Mouse (Mus musculus): ENCODE measurements around the gene Cdh20. TPM values are rescaled to one million over a fixed set of nuclear protein-coding genes. Genes with fewer than 3 reads are reported as not detected.

The Cdh20 gene
- polyA plus RNA-seq, 1 experiment from 2014 or later = 0.17 TPM

DNA sequence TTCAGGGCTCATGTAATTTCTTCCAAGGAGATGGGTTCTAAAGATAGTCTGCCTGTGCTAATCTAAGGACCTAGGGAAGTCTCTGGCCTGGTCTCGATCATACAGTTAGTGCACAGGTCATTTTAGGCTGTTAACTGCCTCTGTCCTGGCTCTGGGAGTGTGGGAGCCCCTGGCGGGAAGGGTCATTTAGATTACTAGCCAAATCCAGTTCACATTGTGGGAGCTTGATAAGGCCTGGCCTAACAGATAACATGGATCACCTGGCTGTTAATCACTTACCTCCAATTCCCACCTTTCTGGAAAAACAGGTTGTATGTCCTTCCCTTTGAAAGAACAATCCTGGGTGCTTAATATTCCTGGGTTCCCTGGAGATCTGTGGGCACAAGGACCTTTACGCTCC, 193.3 kb downstream of the Cdh20 start:
- Histone ChIP-seq H3K27ac (replicated peaks; ENCODE audit: low read depth, low read length) (no peak overlapping the region), H3K9me3 (replicated peaks; ENCODE audit: control insufficient read depth, low read length) (no peaks in the 10 kb centered on the region), H3K4me3 (ENCODE audit: low read depth, low read length) (no peak overlapping the region), H3K9ac (replicated peaks; ENCODE audit: low read length) (no peak overlapping the region), H3K4me1 (ENCODE audit: control insufficient read depth, insufficient read depth, low read length) (no peaks in the 10 kb centered on the region), H3K36me3 (replicated peaks; ENCODE audit: control insufficient read depth, insufficient read depth, low read depth, low read length) (no peaks in the 10 kb centered on the region), H3K27me3 (ENCODE audit: control insufficient read depth, insufficient read depth, low read length) (no peaks in the 10 kb centered on the region), H3K4me2 (ENCODE audit: low read depth, low read length) (no peak overlapping the region)
- 85% methylated on average over 3 of the region's 3 CpGs for WGBS
- DNase-seq (ENCODE audit: low spot score) (no peak), ATAC-seq (replicated peaks; ENCODE audit: insufficient number of reproducible peaks, low FRiP score, low TSS enrichment, low read depth) (no peak)

- no peak overlapping the region for H3K27ac ChIP-seq (replicated peaks; ENCODE audit: low read depth, low read length)
- no peaks in the 10 kb centered on the region for H3K27me3 ChIP-seq (ENCODE audit: control insufficient read depth, insufficient read depth, low read length)
- no peak overlapping the region for H3K4me3 ChIP-seq (ENCODE audit: low read depth, low read length)
- 82% methylated on average over 4 of the region's 4 CpGs for WGBS
- DNase-seq (ENCODE audit: low spot score) (no peak), ATAC-seq (replicated peaks; ENCODE audit: insufficient number of reproducible peaks, low FRiP score, low TSS enrichment, low read depth) (no peak)
- H3K4me2 ChIP-seq (ENCODE audit: low read depth, low read length) = no peak overlapping the region
- no peaks in the 10 kb centered on the region for H3K36me3 ChIP-seq (replicated peaks; ENCODE audit: control insufficient read depth, insufficient read depth, low read depth, low read length)
- H3K9ac ChIP-seq (replicated peaks; ENCODE audit: low read length) = no peak overlapping the region
- no peaks in the 10 kb centered on the region for H3K4me1 ChIP-seq (ENCODE audit: control insufficient read depth, insufficient read depth, low read length)
- no peaks in the 10 kb centered on the region for H3K9me3 ChIP-seq (replicated peaks; ENCODE audit: control insufficient read depth, low read length)
Measured at GRCm38 (mm10) chr1:104962257-104962656, 193.9 kb downstream of the Cdh20 start.

DNA sequence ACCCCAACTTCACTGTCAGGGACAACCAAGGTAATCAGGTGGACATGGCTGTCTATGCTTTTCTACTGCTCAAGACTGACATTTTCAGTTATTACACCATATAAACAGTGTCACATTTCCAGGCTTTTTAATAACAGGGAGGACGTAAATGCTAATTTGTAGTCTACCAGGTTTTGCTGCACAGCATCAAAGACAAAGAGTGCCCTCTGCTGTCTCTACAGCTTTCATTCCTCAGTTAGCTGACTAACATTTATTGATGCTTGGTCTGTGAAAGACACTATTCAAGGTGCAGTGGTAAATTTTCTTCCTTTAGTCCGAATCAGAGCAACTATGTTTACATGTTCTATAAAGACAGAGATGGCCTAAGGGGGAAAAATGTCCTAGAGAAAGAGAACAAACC, 210.7 kb downstream of the Cdh20 start:
- Histone ChIP-seq H3K4me1 (ENCODE audit: control insufficient read depth, insufficient read depth, low read length) (no peaks in the 10 kb centered on the region), H3K27ac (replicated peaks; ENCODE audit: low read depth, low read length) (no peak overlapping the region), H3K27me3 (ENCODE audit: control insufficient read depth, insufficient read depth, low read length) (no peaks in the 10 kb centered on the region), H3K4me3 (ENCODE audit: low read depth, low read length) (no peak overlapping the region), H3K4me2 (ENCODE audit: low read depth, low read length) (no peak overlapping the region), H3K9me3 (replicated peaks; ENCODE audit: control insufficient read depth, low read length) (no peaks in the 10 kb centered on the region), H3K9ac (replicated peaks; ENCODE audit: low read length) (no peak overlapping the region), H3K36me3 (replicated peaks; ENCODE audit: control insufficient read depth, insufficient read depth, low read depth, low read length) (no peaks in the 10 kb centered on the region)
- 42% methylated on average over 2 of the region's 2 CpGs for WGBS
- no peak for ATAC-seq (replicated peaks; ENCODE audit: insufficient number of reproducible peaks, low FRiP score, low TSS enrichment, low read depth)
- DNase-seq (ENCODE audit: low spot score) = peak; percentile 26

GRCm38 (mm10) chr1:104980273-104980672, 211.9 kb downstream of the Cdh20 start:
- no peaks in the 10 kb centered on the region for H3K9me3 ChIP-seq (replicated peaks; ENCODE audit: control insufficient read depth, low read length)
- no peak overlapping the region for H3K27ac ChIP-seq (replicated peaks; ENCODE audit: low read depth, low read length)
- H3K9ac ChIP-seq (replicated peaks; ENCODE audit: low read length) = no peak overlapping the region
- no peak for ATAC-seq (replicated peaks; ENCODE audit: insufficient number of reproducible peaks, low FRiP score, low TSS enrichment, low read depth)
- H3K27me3 ChIP-seq (ENCODE audit: control insufficient read depth, insufficient read depth, low read length) = no peaks in the 10 kb centered on the region
- DNase-seq (ENCODE audit: low spot score) = no peak
- H3K36me3 ChIP-seq (replicated peaks; ENCODE audit: control insufficient read depth, insufficient read depth, low read depth, low read length) = no peaks in the 10 kb centered on the region
- no peak overlapping the region for H3K4me3 ChIP-seq (ENCODE audit: low read depth, low read length)
- H3K4me2 ChIP-seq (ENCODE audit: low read depth, low read length) = no peak overlapping the region
- H3K4me1 ChIP-seq (ENCODE audit: control insufficient read depth, insufficient read depth, low read length) = no peaks in the 10 kb centered on the region
- WGBS = 72% methylated on average over 1 of the region's 1 CpGs

GRCm38 (mm10) chr1:104986222-104986973, 218.1 kb downstream of the Cdh20 start:
- 34% methylated on average over 5 of the region's 5 CpGs for WGBS
- Histone ChIP-seq H3K27me3 (ENCODE audit: control insufficient read depth, insufficient read depth, low read length) (no peaks in the 10 kb centered on the region), H3K9ac (replicated peaks; ENCODE audit: low read length) (no peak overlapping the region), H3K4me2 (ENCODE audit: low read depth, low read length) (no peak overlapping the region), H3K4me3 (ENCODE audit: low read depth, low read length) (no peak overlapping the region), H3K27ac (replicated peaks; ENCODE audit: low read depth, low read length) (no peak overlapping the region), H3K36me3 (replicated peaks; ENCODE audit: control insufficient read depth, insufficient read depth, low read depth, low read length) (no peaks in the 10 kb centered on the region), H3K9me3 (replicated peaks; ENCODE audit: control insufficient read depth, low read length) (no peaks in the 10 kb centered on the region), H3K4me1 (ENCODE audit: control insufficient read depth, insufficient read depth, low read length) (no peaks in the 10 kb centered on the region)
- peak; percentile 90 for DNase-seq (ENCODE audit: low spot score)
- no peak for ATAC-seq (replicated peaks; ENCODE audit: insufficient number of reproducible peaks, low FRiP score, low TSS enrichment, low read depth)

DNA sequence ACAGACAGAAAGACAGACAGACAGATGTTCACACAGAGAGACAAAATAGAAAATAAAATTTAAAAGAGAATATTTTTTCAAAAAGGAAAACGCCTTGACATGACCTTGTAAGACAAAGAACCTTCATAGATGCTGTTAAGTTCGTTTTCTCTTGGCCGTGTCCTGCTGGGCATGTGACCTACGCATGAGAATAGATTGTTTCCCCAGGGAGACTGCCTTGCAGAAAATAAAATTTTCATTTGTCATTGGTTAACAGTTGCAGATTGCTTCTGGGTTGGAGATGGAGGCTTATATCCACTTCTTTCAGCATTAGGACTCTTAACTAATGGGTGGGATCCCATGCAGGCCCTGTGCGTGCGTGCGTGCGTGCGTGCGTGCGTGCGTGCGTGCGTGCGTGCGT, 219.2 kb downstream of the Cdh20 start:
- no peak overlapping the region for H3K4me2 ChIP-seq (ENCODE audit: low read depth, low read length)
- H3K27ac ChIP-seq (replicated peaks; ENCODE audit: low read depth, low read length) = no peak overlapping the region
- H3K9me3 ChIP-seq (replicated peaks; ENCODE audit: control insufficient read depth, low read length) = no peaks in the 10 kb centered on the region
- no peak for DNase-seq (ENCODE audit: low spot score)
- H3K27me3 ChIP-seq (ENCODE audit: control insufficient read depth, insufficient read depth, low read length) = no peaks in the 10 kb centered on the region
- H3K4me3 ChIP-seq (ENCODE audit: low read depth, low read length) = no peak overlapping the region
- no peaks in the 10 kb centered on the region for H3K36me3 ChIP-seq (replicated peaks; ENCODE audit: control insufficient read depth, insufficient read depth, low read depth, low read length)
- WGBS = 88% methylated on average over 16 of the region's 16 CpGs
- no peaks in the 10 kb centered on the region for H3K4me1 ChIP-seq (ENCODE audit: control insufficient read depth, insufficient read depth, low read length)
- ATAC-seq (replicated peaks; ENCODE audit: insufficient number of reproducible peaks, low FRiP score, low TSS enrichment, low read depth) = no peak
- H3K9ac ChIP-seq (replicated peaks; ENCODE audit: low read length) = no peak overlapping the region

- Histone ChIP-seq H3K4me2 (ENCODE audit: low read depth, low read length) (no peak overlapping the region), H3K4me1 (ENCODE audit: control insufficient read depth, insufficient read depth, low read length) (no peaks in the 10 kb centered on the region), H3K27me3 (ENCODE audit: control insufficient read depth, insufficient read depth, low read length) (no peaks in the 10 kb centered on the region), H3K36me3 (replicated peaks; ENCODE audit: control insufficient read depth, insufficient read depth, low read depth, low read length) (no peaks in the 10 kb centered on the region), H3K9ac (replicated peaks; ENCODE audit: low read length) (no peak overlapping the region), H3K27ac (replicated peaks; ENCODE audit: low read depth, low read length) (no peak overlapping the region), H3K4me3 (ENCODE audit: low read depth, low read length) (no peak overlapping the region), H3K9me3 (replicated peaks; ENCODE audit: control insufficient read depth, low read length) (no peaks in the 10 kb centered on the region)
- ATAC-seq (replicated peaks; ENCODE audit: insufficient number of reproducible peaks, low FRiP score, low TSS enrichment, low read depth) (no peak), DNase-seq (ENCODE audit: low spot score) (no peak)
Measured at GRCm38 (mm10) chr1:104992441-104992840, 224.1 kb downstream of the Cdh20 start.

DNA sequence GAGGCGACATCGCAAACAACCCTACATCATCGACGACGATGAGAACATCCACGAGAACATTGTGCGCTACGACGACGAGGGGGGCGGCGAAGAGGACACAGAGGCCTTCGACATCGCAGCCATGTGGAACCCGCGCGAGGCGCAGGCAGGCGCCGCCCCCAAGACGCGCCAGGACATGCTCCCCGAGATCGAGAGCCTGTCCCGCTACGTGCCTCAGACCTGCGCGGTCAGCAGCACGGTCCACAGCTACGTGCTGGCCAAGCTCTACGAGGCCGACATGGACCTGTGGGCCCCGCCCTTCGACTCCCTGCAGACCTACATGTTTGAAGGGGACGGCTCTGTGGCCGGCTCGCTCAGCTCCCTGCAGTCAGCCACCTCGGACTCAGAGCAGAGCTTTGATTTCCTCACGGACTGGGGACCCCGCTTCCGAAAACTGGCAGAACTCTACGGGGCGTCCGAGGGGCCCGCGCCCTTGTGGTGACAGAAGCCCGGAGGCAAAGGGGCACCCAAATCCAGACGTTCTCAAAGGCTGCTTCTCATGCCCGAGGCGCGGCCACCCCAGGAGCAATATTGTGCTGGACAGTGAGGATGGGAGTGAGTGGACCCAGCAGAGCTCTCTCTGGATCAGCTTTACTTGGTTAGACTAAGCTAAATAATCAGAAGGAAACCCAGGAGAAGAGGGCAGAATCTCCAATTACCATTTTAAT, 225.7 kb downstream of the Cdh20 start:
- peak overlapping the region; percentile 47 for H3K9ac ChIP-seq (replicated peaks; ENCODE audit: low read length)
- DNase-seq (ENCODE audit: low spot score) (peak; percentile 45), ATAC-seq (replicated peaks; ENCODE audit: insufficient number of reproducible peaks, low FRiP score, low TSS enrichment, low read depth) (peak; percentile 89)
- no peaks in the 10 kb centered on the region for H3K27me3 ChIP-seq (ENCODE audit: control insufficient read depth, insufficient read depth, low read length)
- H3K4me3 ChIP-seq (ENCODE audit: low read depth, low read length) = peak overlapping the region; percentile 38
- H3K4me2 ChIP-seq (ENCODE audit: low read depth, low read length) = peak overlapping the region; percentile 87
- H3K9me3 ChIP-seq (replicated peaks; ENCODE audit: control insufficient read depth, low read length) = no peaks in the 10 kb centered on the region
- no peak overlapping the region for H3K27ac ChIP-seq (replicated peaks; ENCODE audit: low read depth, low read length)
- no peaks in the 10 kb centered on the region for H3K36me3 ChIP-seq (replicated peaks; ENCODE audit: control insufficient read depth, insufficient read depth, low read depth, low read length)
- H3K4me1 ChIP-seq (ENCODE audit: control insufficient read depth, insufficient read depth, low read length) = no peaks in the 10 kb centered on the region
- WGBS = 10% methylated on average over 51 of the region's 51 CpGs
